Comparison of ENCODE assay signal across 8 mouse cellular contexts in genomic region chr2:60209122-60209611, GRCm38 (mm10). TPM values are rescaled to one million over a fixed set of nuclear protein-coding genes. Genes with fewer than 3 reads are reported as not detected.
DNase-seq lines count a peak whose midpoint lies in the region; ATAC-seq and TF ChIP-seq lines count a peak whose summit lies in the region.

No protein-coding gene starts in this region.

- H3K4me3 ChIP-seq in intestine, embryonic 14.5 days (ENCODE audit: low read depth, low read length): peak overlapping the region; percentile 62
- peak overlapping the region; percentile 84 for H3K4me3 ChIP-seq in limb, embryonic 15.5 days
- H3K4me3 ChIP-seq in stomach, postnatal 0 days (ENCODE audit: low read depth, low read length): peak overlapping the region; percentile 93

- H3K36me3 ChIP-seq in intestine, embryonic 14.5 days (ENCODE audit: control insufficient read depth, insufficient read depth, low read length): peaks cover 29% of the 10 kb centered on the region
- peaks cover 16% of the 10 kb centered on the region for H3K36me3 ChIP-seq in limb, embryonic 15.5 days
- no peaks in the 10 kb centered on the region; the same call in 1 of the 2 replicates for H3K36me3 ChIP-seq in stomach, postnatal 0 days (ENCODE audit: control insufficient read depth, insufficient read depth, low read length)

- peak overlapping the region; percentile 81 for H3K4me2 ChIP-seq in intestine, embryonic 14.5 days (ENCODE audit: low read length)
- peak overlapping the region; percentile 51 for H3K4me2 ChIP-seq in limb, embryonic 15.5 days
- peak overlapping the region; percentile 63 for H3K4me2 ChIP-seq in stomach, postnatal 0 days (replicated peaks; ENCODE audit: low read depth)

- ATAC-seq in common myeloid progenitor, adult 5-6 weeks (replicated peaks; ENCODE audit: low read depth, poor library complexity, severe bottlenecking): 0 out of 2 replicates have a peak, but pooled peaks have one; percentile 12
- peak; percentile 58 for ATAC-seq in intestine, embryonic 14.5 days (replicated peaks; ENCODE audit: low FRiP score, low TSS enrichment, low read depth)
- ATAC-seq in limb, embryonic 15.5 days (ENCODE audit: insufficient number of reproducible peaks, low FRiP score, low TSS enrichment, low read depth): no peak
- peak; percentile 37; the same call in 1 of the 2 replicates for ATAC-seq in monocyte, adult 5-6 weeks (replicated peaks; ENCODE audit: insufficient number of reproducible peaks, low FRiP score, low TSS enrichment, poor library complexity, severe bottlenecking)
- ATAC-seq in stomach, postnatal 0 days (ENCODE audit: low FRiP score, low TSS enrichment): no peak; the same call in 1 of the 2 replicates

- H3K9me3 ChIP-seq in intestine, embryonic 14.5 days (ENCODE audit: control insufficient read depth, low read length): no peaks in the 10 kb centered on the region
- no peaks in the 10 kb centered on the region for H3K9me3 ChIP-seq in limb, embryonic 15.5 days
- H3K9me3 ChIP-seq in stomach, postnatal 0 days (ENCODE audit: control insufficient read depth, low read length): no peaks in the 10 kb centered on the region

- peaks cover 20% of the 10 kb centered on the region for H3K4me1 ChIP-seq in intestine, embryonic 14.5 days (replicated peaks; ENCODE audit: control insufficient read depth, insufficient read depth, low read length)
- peaks cover 21% of the 10 kb centered on the region for H3K4me1 ChIP-seq in limb, embryonic 15.5 days
- peaks cover 3% of the 10 kb centered on the region; the same call in 1 of the 2 replicates for H3K4me1 ChIP-seq in stomach, postnatal 0 days (replicated peaks; ENCODE audit: control insufficient read depth, insufficient read depth)

- H3K9ac ChIP-seq in intestine, embryonic 14.5 days (ENCODE audit: low read length): peak overlapping the region; percentile 94
- H3K9ac ChIP-seq in limb, embryonic 15.5 days: peak overlapping the region; percentile 89
- H3K9ac ChIP-seq in stomach, postnatal 0 days (ENCODE audit: low read length): peak overlapping the region; percentile 98

- WGBS in intestine, embryonic 14.5 days: under 1% methylated on average over 31 of the region's 35 CpGs
- WGBS in limb, embryonic 15.5 days: under 1% methylated on average over 32 of the region's 35 CpGs
- WGBS in stomach, postnatal 0 days: under 1% methylated on average over 35 of the region's 35 CpGs

- H3K27ac ChIP-seq in intestine, embryonic 14.5 days (ENCODE audit: low read depth): peak overlapping the region; percentile 87
- peak overlapping the region; percentile 94 for H3K27ac ChIP-seq in limb, embryonic 15.5 days
- peak overlapping the region; percentile 95 for H3K27ac ChIP-seq in stomach, postnatal 0 days (replicated peaks)

- no peak for TF ChIP-seq CTCF in stomach, postnatal 0 days (IDR thresholded peaks at IDR 0.05; ENCODE audit: low read depth)

- H3K27me3 ChIP-seq in intestine, embryonic 14.5 days (replicated peaks; ENCODE audit: control insufficient read depth, insufficient read depth, low read length): no peaks in the 10 kb centered on the region
- no peaks in the 10 kb centered on the region for H3K27me3 ChIP-seq in limb, embryonic 15.5 days
- H3K27me3 ChIP-seq in stomach, postnatal 0 days (ENCODE audit: control insufficient read depth, insufficient read depth, low read length): no peaks in the 10 kb centered on the region

- DNase-seq in right cerebral cortex, adult 18-20 months: peak; percentile 47
- no peak for DNase-seq in right cerebral cortex, postnatal 25 days
- DNase-seq in gastrocnemius, adult 18-20 months (ENCODE audit: low spot score): peak; percentile 43
- DNase-seq in intestine, embryonic 14.5 days (ENCODE audit: low spot score): peak; percentile 82
- DNase-seq in stomach, postnatal 0 days (ENCODE audit: low spot score): peak; percentile 53

- TF ChIP-seq EP300 in stomach, postnatal 0 days (optimal IDR thresholded peaks at IDR 0.05): no peak

RNA-seq across cellular contexts. Expression of gene Baz2b, which starts 0.5 kb away (rescaled TPM):
- 124 and 143 TPM in 2 replicates for total RNA-seq in common myeloid progenitor, adult 5-6 weeks (2017)
- total RNA-seq in gastrocnemius, adult 18-20 months (2021): 10 to 100 TPM; 29.5 to 35.1 TPM
- 52.3 and 67.0 TPM in 2 replicates for polyA plus RNA-seq in intestine, embryonic 14.5 days (2014; fragmentation: Nextera tagmentation; extraction: Ambion mirVana)
- polyA plus RNA-seq in limb, embryonic 15.5 days (2015; fragmentation: Nextera tagmentation; extraction: Ambion mirVana): 47.0 and 52.8 TPM in 2 replicates
- 125 to 210 TPM (median 148 TPM) in 3 replicates for total RNA-seq in monocyte, adult 5-6 weeks (2017)
- 34.0 and 37.4 TPM in 2 replicates for polyA plus RNA-seq in stomach, postnatal 0 days (2015; fragmentation: Nextera tagmentation; extraction: Ambion mirVana)

RNA-seq across cellular contexts. Expression of gene March7, which starts 0.5 kb away (rescaled TPM):
- total RNA-seq in common myeloid progenitor, adult 5-6 weeks (2017): 92.8 and 139 TPM in 2 replicates
- total RNA-seq in gastrocnemius, adult 18-20 months (2021): 10 to 100 TPM; 23.2 to 26.8 TPM
- 71.7 and 80.2 TPM in 2 replicates for polyA plus RNA-seq in intestine, embryonic 14.5 days (2014; fragmentation: Nextera tagmentation; extraction: Ambion mirVana)
- 72.1 and 76.3 TPM in 2 replicates for polyA plus RNA-seq in limb, embryonic 15.5 days (2015; fragmentation: Nextera tagmentation; extraction: Ambion mirVana)
- 234 to 384 TPM (median 306 TPM) in 3 replicates for total RNA-seq in monocyte, adult 5-6 weeks (2017)
- polyA plus RNA-seq in stomach, postnatal 0 days (2015; fragmentation: Nextera tagmentation; extraction: Ambion mirVana): 48.8 and 53.5 TPM in 2 replicates

Comparison
In these comparisons a context has a peak if more than half of its experiments do, and no peak if none do; other contexts are left out.
1. ATAC-seq: peak in common myeloid progenitor, adult 5-6 weeks (single experiment), intestine, embryonic 14.5 days (single experiment) and monocyte, adult 5-6 weeks (single experiment); none in limb, embryonic 15.5 days (single experiment) and stomach, postnatal 0 days (single experiment).
2. Peak in every context shown above with its lines, with median percentiles within 50 percentile points of each other: H3K27ac ChIP-seq, H3K4me2 ChIP-seq, H3K4me3 ChIP-seq and H3K9ac ChIP-seq.